Mouse (Mus musculus) liver, embryonic 14.5 days (tissue): ENCODE measurements around the gene Pole4.

Experiments used
- CTCF ChIP-seq: IDR thresholded peaks from 2 replicates; pipeline ENCODE4 v1.5.1; 2016; ENCODE audit warnings: antibody characterized with exemption, low read depth, control low read depth
- EP300 ChIP-seq: IDR thresholded peaks from 2 replicates; pipeline ENCODE4 v1.6.1; 2016; ENCODE audit warnings: antibody characterized with exemption, low read depth

- TF ChIP-seq CTCF (no peak), EP300 (no peak)
Observed at GRCm38 (mm10) chr6:82728635-82729034, 23.5 kb upstream of the Pole4 start.
